Mouse (Mus musculus): ENCODE data around the gene Gm20716. TPM values are rescaled to one million over a fixed set of nuclear protein-coding genes. Genes with fewer than 3 reads are reported as not detected.

Gm20716 gene
- total and polyA plus RNA-seq, 2 experiments from 2014 or later = 9.2 to 14.2 TPM

DNA sequence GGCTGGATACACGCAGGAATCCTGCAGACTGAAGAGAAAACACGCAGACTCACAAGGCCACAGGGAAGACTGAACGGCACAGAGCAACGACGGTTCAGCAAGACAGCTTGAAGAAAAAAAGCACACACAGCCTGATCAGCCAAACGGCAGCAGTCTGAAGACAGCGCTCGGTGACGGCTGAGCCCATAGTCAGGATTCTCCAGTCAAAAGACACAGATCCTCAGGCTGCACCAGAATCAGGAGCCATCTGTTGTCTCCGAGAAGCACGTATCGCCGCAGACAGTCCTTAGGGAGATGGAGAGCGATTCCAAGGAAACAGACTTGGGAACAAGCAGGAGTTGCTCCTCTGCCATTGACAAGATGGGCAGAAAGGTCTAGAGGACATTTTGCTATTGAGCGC, 93.0 kb downstream of the Gm20716 start:
- Histone ChIP-seq H3K4me3 (ENCODE audit: low read depth, low read length) (no peak overlapping the region), H3K4me2 (ENCODE audit: low read depth, low read length) (no peak overlapping the region), H3K27me3 (ENCODE audit: control insufficient read depth, insufficient read depth, low read length) (no peaks in the 10 kb centered on the region), H3K9ac (replicated peaks; ENCODE audit: low read depth, low read length) (no peak overlapping the region), H3K36me3 (replicated peaks; ENCODE audit: control insufficient read depth, insufficient read depth, low read length) (no peaks in the 10 kb centered on the region), H3K4me1 (ENCODE audit: control insufficient read depth, insufficient read depth) (no peaks in the 10 kb centered on the region), H3K27ac (ENCODE audit: low read depth) (no peak overlapping the region), H3K9me3 (replicated peaks; ENCODE audit: control insufficient read depth, low read length) (no peaks in the 10 kb centered on the region)
- WGBS = 60% methylated on average over 15 of the region's 15 CpGs
- TF ChIP-seq CTCF (IDR thresholded peaks at IDR 0.05; ENCODE audit: low read depth) (no peak), EP300 (IDR thresholded peaks at IDR 0.05; ENCODE audit: low read depth) (no peak)
- DNase-seq (ENCODE audit: low spot score) (no peak), ATAC-seq (ENCODE audit: insufficient read depth, low read depth) (no peak)

Small RNAs within 50 kb of the gene (microRNA-seq; reads per million reads assigned to microRNA genes)
- not detected for gene Gm24561

Other genes starting within 250 kb of the Gm20716 start
- 1.2 and 1.9 TPM in 2 replicates for gene Ripor3, start 219.7 kb downstream of the Gm20716 start, total RNA-seq (2014; rRNA removed; ENCODE audit: low replicate concordance)
- gene Ripor3, start 219.7 kb downstream of the Gm20716 start, polyA plus RNA-seq (2015; fragmentation: Nextera tagmentation; extraction: Ambion mirVana) = 0.29 and 0.36 TPM in 2 replicates
- 4.4 and 6.5 TPM in 2 replicates for gene Pard6b, start 149.4 kb downstream of the Gm20716 start, total RNA-seq (2014; rRNA removed; ENCODE audit: low replicate concordance)
- gene Pard6b, start 149.4 kb downstream of the Gm20716 start, polyA plus RNA-seq (2015; fragmentation: Nextera tagmentation; extraction: Ambion mirVana) = 3.3 and 3.5 TPM in 2 replicates
- 11.2 and 28.2 TPM in 2 replicates for gene Adnp, start 23.3 kb downstream of the Gm20716 start, total RNA-seq (2014; rRNA removed; ENCODE audit: low replicate concordance)
- 1.4 and 2.4 TPM in 2 replicates for gene Adnp, start 23.3 kb downstream of the Gm20716 start, polyA plus RNA-seq (2015; fragmentation: Nextera tagmentation; extraction: Ambion mirVana)
- 108 and 163 TPM in 2 replicates for gene Dpm1, start 227 bp upstream of the Gm20716 start, total RNA-seq (2014; rRNA removed; ENCODE audit: low replicate concordance)
- 141 and 151 TPM in 2 replicates for gene Dpm1, start 227 bp upstream of the Gm20716 start, polyA plus RNA-seq (2015; fragmentation: Nextera tagmentation; extraction: Ambion mirVana)
- gene Mocs3, start 258 bp upstream of the Gm20716 start, total RNA-seq (2014; rRNA removed; ENCODE audit: low replicate concordance) = 6.0 and 22.2 TPM in 2 replicates
- 3.8 and 4.7 TPM in 2 replicates for gene Mocs3, start 258 bp upstream of the Gm20716 start, polyA plus RNA-seq (2015; fragmentation: Nextera tagmentation; extraction: Ambion mirVana)
- gene Kcng1, start 51.4 kb upstream of the Gm20716 start, total RNA-seq (2014; rRNA removed; ENCODE audit: low replicate concordance) = not detected in 2 replicates
- 0.19 and 0.20 TPM in 2 replicates for gene Kcng1, start 51.4 kb upstream of the Gm20716 start, polyA plus RNA-seq (2015; fragmentation: Nextera tagmentation; extraction: Ambion mirVana)